Mouse (Mus musculus): Measurements from ENCODE around the gene Vmn2r83.

Vmn2r83 gene

GRCm38 (mm10) chr10:79537781-79538180 is 69.2 kb downstream of the Vmn2r83 start:
- CTCF ChIA-PET = no interaction called here

- CTCF ChIA-PET = no interaction called here
These were observed 69.8 kb downstream of the Vmn2r83 start for GRCm38 (mm10) chr10:79538323-79538722.

GRCm38 (mm10) chr10:79538873-79539272 is 70.3 kb downstream of the Vmn2r83 start:
- CTCF ChIA-PET = no interaction called here

GRCm38 (mm10) chr10:79539701-79540495 is 71.4 kb downstream of the Vmn2r83 start:
- CTCF ChIA-PET = interaction anchor here (0.6 kb wide), 1 partner anchor 9 kb away, joined by 3 read pairs; no protein-coding TSS in a partner anchor

- CTCF ChIA-PET = no interaction called here
These were observed 72.2 kb downstream of the Vmn2r83 start for GRCm38 (mm10) chr10:79540746-79541145.

- CTCF ChIA-PET = no interaction called here
These were observed 73.0 kb downstream of the Vmn2r83 start for GRCm38 (mm10) chr10:79541522-79541921.

- CTCF ChIA-PET = no interaction called here
These were observed 73.6 kb downstream of the Vmn2r83 start for GRCm38 (mm10) chr10:79542171-79542570.

All from spleen, embryonic (tissue).